Mouse (Mus musculus) intestine, embryonic 14.5 days (tissue): ENCODE results near the gene Acap1. TPM values are rescaled to one million over a fixed set of nuclear protein-coding genes. Genes with fewer than 3 reads are reported as not detected.
"Not testable (repeated sequence)": the region's sequence is repeated elsewhere in the genome, so short reads cannot be mapped to it uniquely, and the experiment has no call there.

Source experiments
- ATAC-seq: fragments of 200-750 bp; cut with Nextera tagmentation; replicated peaks from 2 replicates; pipeline ENCODE4 v1.8.0; 2017; ENCODE audit warnings: low read depth, moderate number of reproducible peaks, moderate TSS enrichment, moderate library complexity; ENCODE audit not compliant: low FRiP score, low TSS enrichment
- DNase-seq: peaks from one replicate; pipeline ENCODE4 v3.0.0-alpha.2; 2018; ENCODE audit warnings: low spot score
- H3K27ac ChIP-seq: fragments of 300-500 bp; sonication (generic); 2 replicates; pipeline ENCODE4 v1.5.1; 2014; ENCODE audit warnings: low read depth, mild to moderate bottlenecking, control low read depth
- H3K27me3 ChIP-seq: fragments of 300-500 bp; sonication (generic); replicated peaks from 2 replicates; pipeline ENCODE4 v1.6.1; 2014; ENCODE audit warnings: low read length, control low read depth; ENCODE audit not compliant: control insufficient read depth, insufficient read depth
- H3K36me3 ChIP-seq: fragments of 300-500 bp; sonication (generic); 2 replicates; pipeline ENCODE4 v1.6.1; 2014; ENCODE audit warnings: low read length, control low read depth; ENCODE audit not compliant: control insufficient read depth, insufficient read depth
- H3K4me1 ChIP-seq: fragments of 300-500 bp; sonication (generic); replicated peaks from 2 replicates; pipeline ENCODE4 v1.6.1; 2014; ENCODE audit warnings: low read length, control low read depth, mixed read lengths; ENCODE audit not compliant: control insufficient read depth, insufficient read depth
- H3K4me2 ChIP-seq: fragments of 300-500 bp; sonication (generic); 2 replicates; pipeline ENCODE4 v1.6.1; 2014; ENCODE audit warnings: low read length
- H3K4me3 ChIP-seq: fragments of 300-500 bp; sonication (generic); 2 replicates; pipeline ENCODE4 v1.5.1; 2014; ENCODE audit warnings: low read depth, low read length, control low read depth, mixed read lengths
- H3K9ac ChIP-seq: fragments of 300-500 bp; sonication (generic); 2 replicates; pipeline ENCODE4 v1.6.1; 2014; ENCODE audit warnings: mild to moderate bottlenecking, low read length
- H3K9me3 ChIP-seq: fragments of 300-500 bp; sonication (generic); 2 replicates; pipeline ENCODE4 v1.6.1; 2016; ENCODE audit warnings: low read length, control low read depth; ENCODE audit not compliant: control insufficient read depth
- WGBS: fragments of 180-500 bp; shearing (Covaris S2); extraction: QIAGEN DNeasy Blood & Tissue Kit; methylation state at CpG from one replicate; pipeline ENCODE4 v1.1.7; 2014; 5-methylcytosine and 5-hydroxymethylcytosine counted together
- polyA plus RNA-seq: library from polyadenylated mRNA; unstranded; fragments of >200 nt; fragmentation: Nextera tagmentation; extraction: Ambion mirVana; gene quantifications from 2 replicates; pipeline ENCODE4 v1.2.1, GENCODE M21; 2014

The Acap1 gene
- polyA plus RNA-seq, 1 experiment from 2014 or later: 8.1 TPM

DNA sequence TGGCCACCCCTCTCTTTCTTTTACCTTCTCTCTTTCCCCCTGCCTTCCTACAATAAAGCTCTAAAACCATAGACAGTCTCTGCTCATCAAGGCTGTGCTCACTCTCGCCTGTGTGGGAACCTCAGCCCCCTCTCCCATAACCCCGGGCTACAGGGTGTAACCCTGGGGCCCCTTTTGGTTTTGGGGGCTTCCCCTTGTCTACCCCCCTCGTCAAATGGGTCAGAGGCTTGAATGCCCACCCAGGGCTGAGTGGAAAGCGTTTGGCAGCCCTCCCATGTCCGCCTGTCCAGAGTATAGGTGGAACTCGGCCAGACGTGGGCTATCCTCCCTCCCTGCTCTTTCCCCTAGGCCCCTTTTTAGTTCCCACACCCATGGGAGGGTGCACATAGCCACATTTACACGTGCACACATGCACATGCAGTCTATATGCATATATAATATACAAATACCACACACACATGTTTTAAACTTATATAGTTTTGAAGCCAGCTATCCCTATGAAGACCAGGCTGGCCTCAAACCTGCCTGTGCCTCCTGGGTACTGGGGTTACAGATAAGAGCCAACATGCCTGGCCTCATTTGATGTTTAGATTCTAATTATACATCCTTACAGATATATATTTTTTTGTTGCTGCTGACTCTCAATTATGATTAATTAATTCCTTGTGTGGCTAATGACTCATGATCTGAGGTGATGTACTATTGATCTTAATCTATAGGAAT lies 31.0 kb downstream of the Acap1 start:
- Histone ChIP-seq H3K4me3 (no peak overlapping the region), H3K4me1 (no peaks in the 10 kb centered on the region), H3K9ac (no peak overlapping the region), H3K36me3 (no peaks in the 10 kb centered on the region), H3K9me3 (no peaks in the 10 kb centered on the region), H3K27me3 (no peaks in the 10 kb centered on the region; the same call in 1 of the 2 replicates), H3K4me2 (no peak overlapping the region), H3K27ac (no peak overlapping the region)
- no peak for ATAC-seq
- 60% methylated on average over 8 of the region's 8 CpGs for WGBS
- no peak for DNase-seq

DNA sequence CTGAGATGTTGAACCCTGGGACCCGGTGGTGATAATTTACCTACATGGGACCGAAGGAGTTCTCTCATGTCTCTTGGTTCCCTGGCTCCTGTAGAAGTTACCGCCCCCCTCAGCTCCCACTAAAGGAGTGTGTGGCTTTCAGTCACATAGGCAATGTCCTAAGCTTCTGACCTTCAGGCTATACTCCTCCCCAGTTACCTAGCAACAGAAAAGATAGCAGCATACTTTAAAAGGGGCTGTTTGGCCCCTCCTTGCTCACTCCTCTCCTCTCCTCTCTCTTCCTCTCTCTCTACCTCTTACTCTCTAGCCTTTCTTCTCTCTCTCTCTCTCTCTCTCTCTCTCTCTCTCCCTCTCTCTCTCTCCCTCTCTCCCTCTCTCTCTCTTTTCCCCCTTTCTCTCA lies 31.6 kb downstream of the Acap1 start:
- not testable (repeated sequence) for H3K36me3 ChIP-seq, H3K4me1 ChIP-seq, DNase-seq, H3K9ac ChIP-seq, H3K9me3 ChIP-seq, H3K4me3 ChIP-seq, ATAC-seq, H3K27me3 ChIP-seq, H3K4me2 ChIP-seq, H3K27ac ChIP-seq
- 73% methylated on average over 3 of the region's 3 CpGs for WGBS

DNA sequence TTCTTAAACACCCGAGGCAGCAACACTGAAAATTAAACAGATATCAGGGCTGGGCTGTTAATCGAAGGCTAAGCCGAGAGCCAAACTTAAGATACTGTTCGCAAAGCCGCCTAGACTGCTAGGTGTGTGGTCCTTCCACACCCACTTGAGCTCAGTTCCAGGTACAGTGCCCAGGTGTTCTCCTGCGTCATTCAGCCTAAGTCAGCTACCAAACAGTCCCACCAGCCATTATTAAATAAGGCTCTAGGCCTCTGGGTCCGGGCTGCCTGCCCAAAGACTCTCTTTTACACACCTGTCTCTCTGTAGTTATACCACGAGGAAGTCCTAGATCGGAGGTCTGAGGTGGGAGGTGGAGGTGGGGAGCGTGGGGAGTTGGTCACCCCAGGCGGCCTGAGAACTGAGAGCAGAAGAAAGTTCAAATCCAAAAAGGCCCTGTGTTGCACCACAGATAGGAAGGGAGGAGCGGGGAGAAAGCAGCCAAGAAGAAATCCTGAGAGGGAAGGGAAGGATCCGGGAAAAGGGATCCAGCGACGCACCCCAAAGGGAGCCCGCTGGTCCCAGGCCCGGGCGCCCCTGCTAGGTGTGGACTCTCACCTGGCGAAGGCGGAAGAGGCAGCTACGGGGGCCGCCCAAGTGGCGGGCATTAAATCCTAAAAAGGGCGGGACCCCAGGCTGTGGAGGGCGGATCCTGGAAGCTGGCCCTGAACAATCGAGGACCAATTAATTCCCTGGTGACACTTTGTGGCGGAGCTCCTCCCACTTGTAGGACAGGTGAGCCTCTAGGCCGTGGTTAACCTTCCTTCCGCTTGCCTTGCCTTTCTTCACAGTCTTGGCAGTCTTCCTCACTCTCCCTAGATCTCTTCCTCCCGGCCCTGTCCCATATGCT lies 37.0 kb downstream of the Acap1 start, which contains the start of gene Tnk1:
Gene Tnk1, minus strand, starts transcription at position 618 of the 886 bp plus-strand sequence.
- peak within 1 kb of the TSS; percentile 20 for H3K4me3 ChIP-seq
- H3K4me1 ChIP-seq: no peaks in the 10 kb centered on the region
- ATAC-seq (peak; percentile 76), DNase-seq (peak; percentile 75)
- H3K4me2 ChIP-seq: peak within 1 kb of the TSS; percentile 43
- peak within 1 kb of the TSS; percentile 9; the same call in 1 of the 2 replicates for H3K27ac ChIP-seq
- WGBS: 14% methylated on average over 30 of the region's 30 CpGs
- H3K9me3 ChIP-seq: no peaks in the 10 kb centered on the region
- H3K27me3 ChIP-seq: peaks cover 13% of the 10 kb centered on the region
- no peaks in the 10 kb centered on the region for H3K36me3 ChIP-seq
- H3K9ac ChIP-seq: peak within 1 kb of the TSS; percentile 27

- no peak for DNase-seq
- H3K4me2 ChIP-seq: no peak overlapping the region
Measured at GRCm38 (mm10) chr11:69855347-69855746, 40.0 kb downstream of the Acap1 start.

GRCm38 (mm10) chr11:69854680-69855079 lies 40.7 kb downstream of the Acap1 start:
- ATAC-seq (no peak), DNase-seq (no peak)
- Histone ChIP-seq H3K36me3 (peaks cover 31% of the 10 kb centered on the region), H3K9ac (no peak overlapping the region), H3K9me3 (no peaks in the 10 kb centered on the region), H3K27me3 (peaks cover 13% of the 10 kb centered on the region), H3K4me3 (no peak overlapping the region), H3K4me1 (no peaks in the 10 kb centered on the region), H3K4me2 (no peak overlapping the region), H3K27ac (no peak overlapping the region)
- 85% methylated on average over 10 of the region's 10 CpGs for WGBS

More at GRCm38 (mm10) chr11:69855347-69855746, 40.0 kb downstream of the Acap1 start:
- H3K4me1 ChIP-seq: no peaks in the 10 kb centered on the region
- no peak overlapping the region for H3K4me3 ChIP-seq
- H3K27me3 ChIP-seq: peaks cover 13% of the 10 kb centered on the region
- H3K27ac ChIP-seq: no peak overlapping the region
- ATAC-seq: no peak; the same call in 1 of the 2 replicates
- 29% methylated on average over 16 of the region's 16 CpGs for WGBS
- H3K36me3 ChIP-seq: peaks cover 24% of the 10 kb centered on the region
- H3K9me3 ChIP-seq: no peaks in the 10 kb centered on the region
- H3K9ac ChIP-seq: no peak overlapping the region

GRCm38 (mm10) chr11:69853994-69854393 lies 41.3 kb downstream of the Acap1 start:
- H3K27me3 ChIP-seq: peaks cover 11% of the 10 kb centered on the region
- H3K36me3 ChIP-seq: peaks cover 38% of the 10 kb centered on the region
- no peak overlapping the region for H3K4me3 ChIP-seq
- DNase-seq (no peak), ATAC-seq (no peak)
- 58% methylated on average over 7 of the region's 7 CpGs for WGBS
- no peaks in the 10 kb centered on the region for H3K9me3 ChIP-seq
- no peak overlapping the region for H3K27ac ChIP-seq
- no peaks in the 10 kb centered on the region for H3K4me1 ChIP-seq
- H3K4me2 ChIP-seq: no peak overlapping the region
- H3K9ac ChIP-seq: no peak overlapping the region

DNA sequence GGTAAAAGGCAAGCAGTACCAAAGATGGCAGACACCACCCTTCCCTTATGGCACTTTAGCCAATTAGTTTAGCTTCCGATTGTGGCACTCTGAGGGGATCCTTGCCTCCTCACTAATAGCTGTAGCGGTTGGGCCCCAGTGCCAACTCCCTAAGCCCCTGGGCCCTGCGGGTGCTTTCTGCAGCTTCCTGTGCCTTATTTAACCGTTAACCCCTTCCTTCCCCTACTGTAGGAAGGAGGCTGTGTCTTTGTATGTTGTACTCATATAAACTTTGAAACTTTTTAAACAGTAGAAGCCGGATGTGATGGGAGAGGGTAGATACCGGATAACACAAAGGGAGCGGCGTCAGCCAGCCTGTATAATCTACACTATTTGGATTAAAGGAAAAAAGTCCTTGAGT lies 44.6 kb downstream of the Acap1 start:
- Histone ChIP-seq H3K4me3 (no peak overlapping the region), H3K9me3 (no peaks in the 10 kb centered on the region), H3K36me3 (peaks cover 49% of the 10 kb centered on the region), H3K9ac (no peak overlapping the region), H3K27me3 (no peaks in the 10 kb centered on the region), H3K4me2 (no peak overlapping the region), H3K4me1 (peaks cover 14% of the 10 kb centered on the region), H3K27ac (no peak overlapping the region)
- ATAC-seq (no peak), DNase-seq (no peak)
- 70% methylated on average over 8 of the region's 8 CpGs for WGBS

GRCm38 (mm10) chr11:69849884-69850283 lies 45.5 kb downstream of the Acap1 start:
- Histone ChIP-seq H3K27me3 (no peaks in the 10 kb centered on the region), H3K9me3 (no peaks in the 10 kb centered on the region), H3K36me3 (peaks cover 49% of the 10 kb centered on the region), H3K4me3 (no peak overlapping the region), H3K4me2 (no peak overlapping the region), H3K9ac (no peak overlapping the region), H3K27ac (no peak overlapping the region), H3K4me1 (peaks cover 20% of the 10 kb centered on the region)
- 92% methylated on average over 15 of the region's 15 CpGs for WGBS
- ATAC-seq (no peak), DNase-seq (no peak)
